Mouse (Mus musculus): Measurements from ENCODE around the gene Olfr644.

Olfr644 gene

GRCm38 (mm10) chr7:104071769-104072168 is at the start of gene Olfr644:
TSS of gene Olfr644 (minus strand) at chr7:104071869.
- DNase-seq = no peak

- DNase-seq = no peak
Observed at GRCm38 (mm10) chr7:104104757-104104972, 33.0 kb upstream of the Olfr644 start, which contains the start of gene Olfr646. TSS of gene Olfr646 (plus strand) at chr7:104104873.

- no peak for DNase-seq
Observed at GRCm38 (mm10) chr7:104103913-104104756, 32.5 kb upstream of the Olfr644 start.

- DNase-seq = no peak
Observed at GRCm38 (mm10) chr7:104085365-104085764, 13.7 kb upstream of the Olfr644 start, which contains the start of gene Olfr645. TSS of gene Olfr645 (minus strand) at chr7:104085465.

- DNase-seq = no peak
Observed at GRCm38 (mm10) chr7:104061345-104061744, 10.3 kb downstream of the Olfr644 start, which contains the start of gene 4930516K23Rik. TSS of gene 4930516K23Rik (minus strand) at chr7:104061445.

GRCm38 (mm10) chr7:104059215-104059614 is 12.5 kb downstream of the Olfr644 start:
- DNase-seq = no peak

GRCm38 (mm10) chr7:104052566-104052965 is 19.1 kb downstream of the Olfr644 start, which contains the start of gene Olfr642:
TSS of gene Olfr642 (minus strand) at chr7:104052666.
- no peak for DNase-seq

GRCm38 (mm10) chr7:104050745-104051144 is 20.9 kb downstream of the Olfr644 start:
- no peak for DNase-seq

GRCm38 (mm10) chr7:104035145-104035544 is 36.5 kb downstream of the Olfr644 start, which contains the start of gene Olfr641:
TSS of gene Olfr641 (plus strand) at chr7:104035445.
- DNase-seq = no peak

GRCm38 (mm10) chr7:104026978-104027377 is 44.7 kb downstream of the Olfr644 start:
- DNase-seq = no peak

- DNase-seq = no peak
Observed at GRCm38 (mm10) chr7:104025473-104025872, 46.2 kb downstream of the Olfr644 start, which contains the start of gene Olfr640. TSS of gene Olfr640 (minus strand) at chr7:104025573.

- DNase-seq = no peak
Observed at GRCm38 (mm10) chr7:104021651-104022050, 50.0 kb downstream of the Olfr644 start.

GRCm38 (mm10) chr7:104018953-104019352 is 52.7 kb downstream of the Olfr644 start:
- no peak for DNase-seq

GRCm38 (mm10) chr7:104017203-104017602 is 54.5 kb downstream of the Olfr644 start, which contains the start of gene Olfr639:
TSS of gene Olfr639 (minus strand) at chr7:104017303.
- DNase-seq = no peak

Measured in layer of hippocampus, adult 9-11 months (tissue).